Mouse (Mus musculus) small intestine, adult 2 months (tissue): ENCODE measurements around the gene Olfr9. TPM values are rescaled to one million over a fixed set of nuclear protein-coding genes. Genes with fewer than 3 reads are reported as not detected.

Source experiments
- H3K27ac ChIP-seq: fragments of 200-500 bp; 2 replicates; pipeline ENCODE4 v1.5.1; 2012; ENCODE audit warnings: low read depth, low read length, control low read depth, inconsistent platforms; ENCODE audit not compliant: insufficient read depth
- H3K27me3 ChIP-seq: fragments of 200-500 bp; 2 replicates; pipeline ENCODE4 v1.6.1; 2012; ENCODE audit warnings: mild to moderate bottlenecking, moderate library complexity, low read length, inconsistent platforms; ENCODE audit not compliant: control insufficient read depth, insufficient read depth
- H3K36me3 ChIP-seq: fragments of 200-500 bp; 2 replicates; pipeline ENCODE4 v1.6.1; 2012; ENCODE audit warnings: mild to moderate bottlenecking, low read length, control low read depth, inconsistent platforms; ENCODE audit not compliant: control insufficient read depth, insufficient read depth
- H3K4me1 ChIP-seq: fragments of 200-500 bp; 2 replicates; pipeline ENCODE4 v1.6.1; 2012; ENCODE audit warnings: low read length, inconsistent platforms, mixed read lengths; ENCODE audit not compliant: control insufficient read depth, insufficient read depth, insufficient read length
- H3K4me3 ChIP-seq: fragments of 200-500 bp; 2 replicates; pipeline ENCODE4 v1.5.1; 2012; ENCODE audit warnings: low read depth, mild to moderate bottlenecking, control low read depth, inconsistent platforms, low read length, moderate library complexity
- CTCF ChIP-seq: fragments of 200-500 bp; IDR thresholded peaks from 2 replicates; pipeline ENCODE4 v1.5.1; 2012; ENCODE audit warnings: low read depth, mild to moderate bottlenecking, control low read depth, inconsistent platforms, low read length, moderate library complexity, mixed read lengths; ENCODE audit not compliant: insufficient replicate concordance, insufficient read length; ENCODE audit errors: extremely low read depth
- POLR2A ChIP-seq: fragments of 200-500 bp; IDR thresholded peaks from 2 replicates; pipeline ENCODE4 v1.6.1; 2012; ENCODE audit warnings: low read depth, mild to moderate bottlenecking, control low read depth, inconsistent platforms, low read length, moderate library complexity
- WGBS: fragments of 180-500 bp; shearing (Covaris S2); methylation state at CpG from one replicate; pipeline ENCODE4 v1.1.7; 2018; 5-methylcytosine and 5-hydroxymethylcytosine counted together
- polyA plus RNA-seq: library from polyadenylated mRNA; depleted of rRNA; stranded (reverse); fragments of >200 nt; gene quantifications from 2 replicates; pipeline ENCODE4 v1.2.3, GENCODE M21; 2012

The Olfr9 gene
- polyA plus RNA-seq, 1 experiment: not detected

- Histone ChIP-seq H3K27ac (peak within 1 kb of the TSS; percentile 87), H3K4me1 (peaks cover 19% of the 10 kb centered on the region), H3K36me3 (0 out of 2 replicates have a peak, but pooled peaks cover 4% of the 10 kb centered on the region), H3K4me3 (peak within 1 kb of the TSS; percentile 57), H3K27me3 (no peaks in the 10 kb centered on the region)
- 24% methylated on average over 12 of the region's 12 CpGs for WGBS
- TF ChIP-seq CTCF (no peak), POLR2A (peak; percentile 36; the same call in 1 of the 2 replicates)
Measured at GRCm38 (mm10) chr10:128960590-128961584, 28.3 kb upstream of the Olfr9 start, which contains the start of gene Mettl7b. Mettl7b (minus strand) TSS chr10:128960988.

DNA sequence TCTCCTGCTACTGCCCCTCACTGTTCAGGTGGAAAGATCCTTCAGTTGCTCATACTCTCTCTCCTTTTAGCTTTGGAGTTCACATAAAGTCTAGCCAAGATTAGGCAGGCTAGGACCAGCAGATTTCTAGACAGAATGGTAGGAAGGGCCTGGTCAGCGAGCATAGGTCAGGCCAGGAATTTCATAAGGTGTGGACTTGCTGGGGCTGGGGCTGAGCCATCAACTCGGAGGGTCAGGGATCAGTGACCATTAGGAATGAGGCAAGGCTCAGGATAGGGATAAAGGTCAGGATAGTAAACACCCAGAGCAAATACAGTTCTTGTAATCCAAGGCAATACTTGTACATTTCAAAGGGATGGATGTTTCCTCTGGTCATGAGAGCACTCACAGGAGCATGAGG is 24.3 kb upstream of the Olfr9 start:
- 37% methylated on average over 2 of the region's 2 CpGs for whole genome bisulfite sequencing
- TF ChIP-seq POLR2A: no peak
- no peak for TF ChIP-seq CTCF

DNA sequence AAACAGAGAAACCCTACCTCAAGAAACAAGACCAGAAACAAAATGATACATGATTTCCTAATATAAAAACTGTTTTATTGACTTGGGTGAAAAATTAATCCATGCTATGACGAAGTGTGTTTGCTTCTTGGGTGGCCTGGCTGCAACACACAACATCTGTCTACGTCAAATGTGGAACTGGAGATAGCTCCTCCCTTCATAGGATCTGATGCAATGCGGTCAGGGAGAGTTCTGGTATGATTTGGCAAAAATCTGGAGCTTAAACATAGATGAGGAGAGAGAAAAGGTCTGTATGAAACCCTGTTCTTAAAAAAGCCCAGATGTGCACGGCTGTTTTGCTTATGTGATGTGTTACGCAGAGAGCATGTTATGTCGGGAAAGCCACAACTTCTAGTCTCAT is 23.4 kb upstream of the Olfr9 start:
- Histone ChIP-seq H3K36me3 (no peaks in the 10 kb centered on the region), H3K27ac (peak overlapping the region; percentile 27; the same call in 1 of the 2 replicates), H3K4me1 (peaks cover 16% of the 10 kb centered on the region; the same call in 1 of the 2 replicates), H3K4me3 (no peak overlapping the region), H3K27me3 (no peaks in the 10 kb centered on the region)
- WGBS: 69% methylated on average over 6 of the region's 6 CpGs
- TF ChIP-seq CTCF (no peak), POLR2A (no peak)

More for the DNA sequence above, 24.3 kb upstream of the Olfr9 start:
- Histone ChIP-seq H3K27me3 (no peaks in the 10 kb centered on the region), H3K36me3 (no peaks in the 10 kb centered on the region), H3K4me3 (no peak overlapping the region), H3K27ac (peak overlapping the region; percentile 50), H3K4me1 (peaks cover 21% of the 10 kb centered on the region)

- no peak overlapping the region for H3K27ac ChIP-seq
- 23% methylated on average over 1 of the region's 1 CpGs for WGBS
Measured at GRCm38 (mm10) chr10:128968341-128968749, 20.9 kb upstream of the Olfr9 start.

GRCm38 (mm10) chr10:128970740-128971250 is 18.4 kb upstream of the Olfr9 start:
- TF ChIP-seq CTCF: no peak
- TF ChIP-seq POLR2A: no peak
- Histone ChIP-seq H3K4me3 (no peak overlapping the region), H3K4me1 (peaks cover 4% of the 10 kb centered on the region; the same call in 1 of the 2 replicates), H3K27ac (no peak overlapping the region), H3K27me3 (no peaks in the 10 kb centered on the region), H3K36me3 (no peaks in the 10 kb centered on the region)
- 12% methylated on average over 1 of the region's 1 CpGs for WGBS

More at GRCm38 (mm10) chr10:128968341-128968749, 20.9 kb upstream of the Olfr9 start:
- Histone ChIP-seq H3K4me1 (peaks cover 10% of the 10 kb centered on the region; the same call in 1 of the 2 replicates), H3K4me3 (no peak overlapping the region), H3K36me3 (no peaks in the 10 kb centered on the region), H3K27me3 (no peaks in the 10 kb centered on the region)
- TF ChIP-seq POLR2A: no peak
- TF ChIP-seq CTCF: no peak

- Histone ChIP-seq H3K4me3 (no peak overlapping the region), H3K36me3 (no peaks in the 10 kb centered on the region), H3K27ac (no peak overlapping the region), H3K27me3 (no peaks in the 10 kb centered on the region), H3K4me1 (peaks cover 4% of the 10 kb centered on the region; the same call in 1 of the 2 replicates)
- TF ChIP-seq CTCF (no peak), POLR2A (no peak)
- 83% methylated on average over 4 of the region's 4 CpGs for WGBS
Measured at GRCm38 (mm10) chr10:128972841-128973240, 16.4 kb upstream of the Olfr9 start.

DNA sequence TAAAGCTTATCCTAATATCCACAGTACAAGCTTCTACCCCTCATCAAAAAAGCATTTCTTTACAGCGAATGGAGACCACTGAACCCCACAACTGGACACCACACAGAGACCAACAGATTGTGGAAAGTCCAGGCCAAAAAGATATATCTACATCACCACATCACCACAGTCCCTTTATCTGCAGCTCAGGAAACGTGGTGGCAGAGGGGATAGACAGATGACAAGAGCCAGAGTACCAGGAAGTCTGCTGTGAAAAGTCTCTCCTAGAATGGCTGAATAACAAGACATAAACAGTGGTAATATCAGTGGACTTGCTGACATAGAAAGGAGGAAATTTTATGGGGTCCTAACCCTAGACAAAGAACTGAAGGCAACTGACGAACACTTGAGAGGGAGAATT is 12.8 kb upstream of the Olfr9 start:
- Histone ChIP-seq H3K27me3 (no peaks in the 10 kb centered on the region), H3K36me3 (no peaks in the 10 kb centered on the region), H3K27ac (no peak overlapping the region), H3K4me3 (no peak overlapping the region), H3K4me1 (no peaks in the 10 kb centered on the region)
- 77% methylated on average over 3 of the region's 3 CpGs for WGBS
- TF ChIP-seq POLR2A: no peak
